Mouse (Mus musculus) spleen, adult 2 months (tissue): ENCODE measurements at regions not wholly inside any gene's neighbourhood (a gene's known extent, or its start where the extent isn't known, plus 50 kb on each side); places are given as distances from the start of the nearest gene placed in this dataset.

Experiments used
- DNase-seq, 2 experiments: peaks; one replicate each; pipeline versions ENCODE4 v3.0.0 to v3.0.0-alpha.2; 2012 to 2021; ENCODE audit warnings: low spot score in 2 of 2, low read depth in 1 of 2
- H3K27ac ChIP-seq: fragments of 200-500 bp; 2 replicates; pipeline ENCODE4 v1.5.1; 2012; ENCODE audit warnings: low read length, inconsistent platforms; ENCODE audit not compliant: insufficient read depth
- H3K27me3 ChIP-seq: fragments of 200-500 bp; 2 replicates; pipeline ENCODE4 v1.6.1; 2012; ENCODE audit warnings: mild to moderate bottlenecking, moderate library complexity, low read length, inconsistent platforms; ENCODE audit not compliant: control insufficient read depth, insufficient read depth
- H3K36me3 ChIP-seq: fragments of 200-500 bp; 2 replicates; pipeline ENCODE4 v1.6.1; 2012; ENCODE audit warnings: mild to moderate bottlenecking, low read length, inconsistent platforms; ENCODE audit not compliant: control insufficient read depth, insufficient read depth
- H3K4me1 ChIP-seq: fragments of 200-500 bp; 2 replicates; pipeline ENCODE4 v1.6.1; 2011; ENCODE audit warnings: inconsistent platforms; ENCODE audit not compliant: control insufficient read depth, insufficient read depth, insufficient read length
- H3K4me3 ChIP-seq: fragments of 200-500 bp; 2 replicates; pipeline ENCODE4 v1.5.1; 2011; ENCODE audit warnings: mild to moderate bottlenecking, inconsistent platforms; ENCODE audit not compliant: insufficient read depth, insufficient read length; ENCODE audit errors: extremely low read depth
- CTCF ChIP-seq: fragments of 200-500 bp; IDR thresholded peaks from 2 replicates; pipeline ENCODE4 v1.5.1; 2011; ENCODE audit warnings: mild to moderate bottlenecking, inconsistent platforms; ENCODE audit not compliant: insufficient read depth, insufficient read length, insufficient replicate concordance; ENCODE audit errors: extremely low read depth
- POLR2A ChIP-seq: fragments of 200-500 bp; IDR thresholded peaks from 2 replicates; pipeline ENCODE4 v1.6.1; 2011; ENCODE audit warnings: low read depth, low read length, inconsistent platforms
- WGBS: fragments of 180-500 bp; shearing (Covaris S2); methylation state at CpG from one replicate; pipeline ENCODE4 v1.1.7; 2018; 5-methylcytosine and 5-hydroxymethylcytosine counted together

- no peak for DNase-seq
- TF ChIP-seq CTCF: no peak
- no peak for TF ChIP-seq POLR2A
- Histone ChIP-seq H3K27ac (no peak overlapping the region), H3K4me3 (no peak overlapping the region), H3K36me3 (no peaks in the 10 kb centered on the region), H3K4me1 (no peaks in the 10 kb centered on the region), H3K27me3 (no peaks in the 10 kb centered on the region)
- WGBS: 81% methylated on average over 3 of the region's 3 CpGs
Observed at GRCm38 (mm10) chr9:46938628-46939027, 59.9 kb upstream of the Gm4791 start.

GRCm38 (mm10) chr9:46925641-46926040, 72.9 kb upstream of the Gm4791 start:
- no peak overlapping the region for H3K4me3 ChIP-seq
- WGBS: 38% methylated on average over 3 of the region's 3 CpGs
- DNase-seq: no peak
- no peaks in the 10 kb centered on the region for H3K36me3 ChIP-seq
- H3K4me1 ChIP-seq: no peaks in the 10 kb centered on the region
- no peak for TF ChIP-seq CTCF
- no peak overlapping the region for H3K27ac ChIP-seq
- no peaks in the 10 kb centered on the region for H3K27me3 ChIP-seq

GRCm38 (mm10) chr9:46920081-46920480, 78.5 kb upstream of the Gm4791 start:
- H3K4me1 ChIP-seq: no peaks in the 10 kb centered on the region
- 79% methylated on average over 1 of the region's 1 CpGs for WGBS

GRCm38 (mm10) chr9:46913238-46913637, 85.3 kb upstream of the Gm4791 start:
- H3K27ac ChIP-seq: peak overlapping the region; percentile 44
- no peak overlapping the region for H3K4me3 ChIP-seq
- H3K4me1 ChIP-seq: no peaks in the 10 kb centered on the region
- TF ChIP-seq CTCF (no peak), POLR2A (no peak)
- peak in 1 of 2 experiments; percentile 4 for DNase-seq
- no peaks in the 10 kb centered on the region for H3K36me3 ChIP-seq
- H3K27me3 ChIP-seq: no peaks in the 10 kb centered on the region
- 32% methylated on average over 3 of the region's 3 CpGs for WGBS

More at GRCm38 (mm10) chr9:46920081-46920480, 78.5 kb upstream of the Gm4791 start:
- H3K27ac ChIP-seq: no peak overlapping the region
- DNase-seq: no peak
- no peak overlapping the region for H3K4me3 ChIP-seq
- H3K36me3 ChIP-seq: no peaks in the 10 kb centered on the region
- no peaks in the 10 kb centered on the region for H3K27me3 ChIP-seq
- TF ChIP-seq POLR2A (no peak), CTCF (no peak)

GRCm38 (mm10) chr9:46909412-46910013, 89.0 kb upstream of the Gm4791 start:
- no peak for DNase-seq
- no peak for TF ChIP-seq CTCF
- no peak for TF ChIP-seq POLR2A
- H3K36me3 ChIP-seq: no peaks in the 10 kb centered on the region
- H3K27me3 ChIP-seq: no peaks in the 10 kb centered on the region
- 54% methylated on average over 6 of the region's 6 CpGs for WGBS
- no peaks in the 10 kb centered on the region for H3K4me1 ChIP-seq
- no peak overlapping the region for H3K4me3 ChIP-seq
- H3K27ac ChIP-seq: no peak overlapping the region

GRCm38 (mm10) chr9:46905081-46905480, 93.5 kb upstream of the Gm4791 start:
- no peaks in the 10 kb centered on the region for H3K4me1 ChIP-seq
- no peak overlapping the region for H3K4me3 ChIP-seq
- TF ChIP-seq CTCF: no peak
- no peak for TF ChIP-seq POLR2A
- no peak for DNase-seq
- WGBS: 79% methylated on average over 3 of the region's 3 CpGs
- H3K27me3 ChIP-seq: no peaks in the 10 kb centered on the region
- H3K36me3 ChIP-seq: no peaks in the 10 kb centered on the region
- no peak overlapping the region for H3K27ac ChIP-seq

GRCm38 (mm10) chr9:46903491-46904220, 94.9 kb upstream of the Gm4791 start:
- no peak overlapping the region for H3K4me3 ChIP-seq
- H3K27me3 ChIP-seq: no peaks in the 10 kb centered on the region
- no peaks in the 10 kb centered on the region for H3K4me1 ChIP-seq
- no peak overlapping the region for H3K27ac ChIP-seq
- no peaks in the 10 kb centered on the region for H3K36me3 ChIP-seq
- 54% methylated on average over 8 of the region's 8 CpGs for WGBS
- TF ChIP-seq POLR2A: no peak
- TF ChIP-seq CTCF: no peak
- no peak for DNase-seq
